Comparison of ENCODE assay signal across 8 mouse cellular contexts in genomic region chrX:101486487-101487152, GRCm38 (mm10). TPM values are rescaled to one million over a fixed set of nuclear protein-coding genes. Genes with fewer than 3 reads are reported as not detected.
DNase-seq lines count a peak whose midpoint lies in the region; ATAC-seq and TF ChIP-seq lines count a peak whose summit lies in the region.
"Not testable (repeated sequence)": the region's sequence is repeated elsewhere in the genome, so short reads cannot be mapped to it uniquely, and the experiment has no call there.

No protein-coding gene starts in this region.

- DNase-seq in brain, embryonic 14.5 days (ENCODE audit: low read depth) = peak; percentile 82
- DNase-seq in embryonic facial prominence, embryonic 14.5 days (ENCODE audit: low spot score) = peak; percentile 53
- DNase-seq in heart, adult 18-20 months = peak; percentile 37 to 57
- peak; percentile 38 to 40 for DNase-seq in kidney, postnatal 25 days
- DNase-seq in liver, adult 2 months (ENCODE audit: extremely low read depth, low read depth, low spot score) = peak; percentile 32
- DNase-seq in neural tube, embryonic 10.5 days (ENCODE audit: extremely low spot score, low spot score) = peak; percentile 27
- peak; percentile 68 for DNase-seq in splenic B cell, adult 2 months (ENCODE audit: low read depth, low spot score)

- not testable (repeated sequence) for TF ChIP-seq POLR2A in brain, embryonic 14.5 days (IDR thresholded peaks at IDR 0.05; ENCODE audit: borderline replicate concordance, extremely low read depth, insufficient read depth, insufficient read length, poor library complexity, severe bottlenecking); liver, adult 2 months (IDR thresholded peaks at IDR 0.05; ENCODE audit: extremely low read depth, insufficient read depth, low read length)

- not testable (repeated sequence) for H3K4me3 ChIP-seq in embryonic facial prominence, embryonic 14.5 days (ENCODE audit: low read depth, low read length); liver, adult 2 months (ENCODE audit: insufficient read depth, low read depth, low read length)

- not testable (repeated sequence) for H3K4me1 ChIP-seq in embryonic facial prominence, embryonic 14.5 days (ENCODE audit: control insufficient read depth, insufficient read depth, low read length); liver, adult 2 months (ENCODE audit: control insufficient read depth, insufficient read depth, low read length)

- H3K36me3 ChIP-seq in embryonic facial prominence, embryonic 14.5 days (ENCODE audit: control insufficient read depth, insufficient read depth, low read length); liver, adult 2 months (ENCODE audit: control insufficient read depth, insufficient read depth, low read length); splenic B cell, adult 2 months (ENCODE audit: control insufficient read depth, insufficient read depth, low read length, poor library complexity, severe bottlenecking): not testable (repeated sequence)

- not testable (repeated sequence) for H3K9me3 ChIP-seq in embryonic facial prominence, embryonic 14.5 days (ENCODE audit: control insufficient read depth, low read length)

- peak; percentile 61 for ATAC-seq in CD4-positive, CD25-positive, alpha-beta regulatory T cell, adult 4 months
- not testable (repeated sequence) for ATAC-seq in embryonic facial prominence, embryonic 14.5 days (ENCODE audit: low read depth)

- H3K9ac ChIP-seq in embryonic facial prominence, embryonic 14.5 days (ENCODE audit: low read depth, low read length); liver, adult 2 months (ENCODE audit: low read depth, low read length): not testable (repeated sequence)

- H3K27me3 ChIP-seq in embryonic facial prominence, embryonic 14.5 days (replicated peaks; ENCODE audit: control insufficient read depth, insufficient read depth, low read length); liver, adult 2 months (ENCODE audit: control insufficient read depth, insufficient read depth, low read length); splenic B cell, adult 2 months (ENCODE audit: control insufficient read depth, insufficient read depth, low read length, poor library complexity, severe bottlenecking): not testable (repeated sequence)

- H3K27ac ChIP-seq in embryonic facial prominence, embryonic 14.5 days (replicated peaks; ENCODE audit: low read depth, low read length); liver, adult 2 months (replicated peaks; ENCODE audit: insufficient read depth, low read depth, low read length): not testable (repeated sequence)

- WGBS in embryonic facial prominence, embryonic 14.5 days = 26% methylated on average over 10 of the region's 12 CpGs
- 30% methylated on average over 11 of the region's 12 CpGs for WGBS in liver, adult 2 months

- peak; percentile 82 for TF ChIP-seq CTCF in brain, embryonic 14.5 days (IDR thresholded peaks at IDR 0.05; ENCODE audit: borderline replicate concordance, extremely low read depth, insufficient read depth, insufficient read length)
- peak; percentile 93 for TF ChIP-seq CTCF in liver, adult 2 months (IDR thresholded peaks at IDR 0.05; ENCODE audit: low read depth, low read length)

- not testable (repeated sequence) for H3K4me2 ChIP-seq in embryonic facial prominence, embryonic 14.5 days (ENCODE audit: low read depth, low read length)

- H3K79me2 ChIP-seq in liver, adult 2 months (ENCODE audit: control insufficient read depth, insufficient read depth, low read length) = not testable (repeated sequence)

RNA-seq across cellular contexts. Expression of gene Itgb1bp2, which starts 37.7 kb away (rescaled TPM):
- polyA plus RNA-seq in CD4-positive, CD25-positive, alpha-beta regulatory T cell, adult 4 months (2017; shearing (Covaris generic)) = 1 to 10 TPM in 1 of 2 experiments, under 1 TPM in 1; 0.98 to 1.2 TPM
- polyA plus RNA-seq in brain, embryonic 14.5 days (2012; rRNA removed) = 3.3 and 5.4 TPM in 2 replicates
- polyA plus RNA-seq in embryonic facial prominence, embryonic 14.5 days (2014; fragmentation: Nextera tagmentation; extraction: Ambion mirVana) = 110 and 157 TPM in 2 replicates
- 100 to 1,000 TPM; 163 to 187 TPM for total RNA-seq in heart, adult 18-20 months (2021)
- 0.40 and 1.2 TPM in 2 replicates for total RNA-seq in liver, adult 2 months (2014; rRNA removed)
- 0.10 and 0.28 TPM in 2 replicates for polyA plus RNA-seq in liver, adult 2 months (2012; rRNA removed)

RNA-seq across cellular contexts. Expression of gene Taf1, which starts 45.9 kb away (rescaled TPM):
- polyA plus RNA-seq in CD4-positive, CD25-positive, alpha-beta regulatory T cell, adult 4 months (2017; shearing (Covaris generic)) = 10 to 100 TPM; 22.3 to 24.9 TPM
- 18.9 and 36.1 TPM in 2 replicates for polyA plus RNA-seq in brain, embryonic 14.5 days (2012; rRNA removed)
- 12.6 and 15.3 TPM in 2 replicates for polyA plus RNA-seq in embryonic facial prominence, embryonic 14.5 days (2014; fragmentation: Nextera tagmentation; extraction: Ambion mirVana)
- total RNA-seq in heart, adult 18-20 months (2021) = 10 to 100 TPM; 14.6 to 17.6 TPM
- total RNA-seq in liver, adult 2 months (2014; rRNA removed) = 11.6 and 13.3 TPM in 2 replicates
- 1.0 and 1.7 TPM in 2 replicates for polyA plus RNA-seq in liver, adult 2 months (2012; rRNA removed)

RNA-seq across cellular contexts. Expression of gene Nono, which starts 57.5 kb away (rescaled TPM):
- polyA plus RNA-seq in CD4-positive, CD25-positive, alpha-beta regulatory T cell, adult 4 months (2017; shearing (Covaris generic)) = 100 to 1,000 TPM; 348 to 429 TPM
- polyA plus RNA-seq in brain, embryonic 14.5 days (2012; rRNA removed) = 419 and 430 TPM in 2 replicates
- 328 and 365 TPM in 2 replicates for polyA plus RNA-seq in embryonic facial prominence, embryonic 14.5 days (2014; fragmentation: Nextera tagmentation; extraction: Ambion mirVana)
- 10 to 100 TPM; 58.2 to 60.3 TPM for total RNA-seq in heart, adult 18-20 months (2021)
- total RNA-seq in liver, adult 2 months (2014; rRNA removed) = 76.9 and 83.3 TPM in 2 replicates
- 36.5 and 38.4 TPM in 2 replicates for polyA plus RNA-seq in liver, adult 2 months (2012; rRNA removed)

Comparison
In these comparisons a context has a peak if more than half of its experiments do, and no peak if none do; other contexts are left out.
1. DNase-seq: peak in every context shown above with its lines; median percentile 82 in brain, embryonic 14.5 days; 68 in splenic B cell, adult 2 months; 53 in embryonic facial prominence, embryonic 14.5 days; 47 in heart, adult 18-20 months; 39 in kidney, postnatal 25 days; 32 in liver, adult 2 months; 27 in neural tube, embryonic 10.5 days.
2. RNA of gene Itgb1bp2, which starts 37.7 kb away (polyA plus RNA-seq): 110 to 157 TPM in embryonic facial prominence, embryonic 14.5 days; 3.3 to 5.4 TPM in brain, embryonic 14.5 days, 0.98 to 1.2 TPM in CD4-positive, CD25-positive, alpha-beta regulatory T cell, adult 4 months and 0.10 to 0.28 TPM in liver, adult 2 months; every median in the first group is over 10 times any median in the second.